Mouse (Mus musculus) MEL (cell line): ENCODE data around the gene Gk2. TPM values are rescaled to one million over a fixed set of nuclear protein-coding genes. Genes with fewer than 3 reads are reported as not detected.

Experiments used
- DNase-seq: peaks from one replicate; pipeline ENCODE4 v3.0.0; 2011; ENCODE audit warnings: low read depth, low spot score
- H3K27ac ChIP-seq: 2 replicates; pipeline ENCODE4 v1.5.1; 2012; ENCODE audit warnings: low read depth, mild to moderate bottlenecking, control low read depth, low read length, moderate library complexity; ENCODE audit not compliant: control insufficient read depth
- H3K27me3 ChIP-seq, 2 experiments: fragments of 150-350 bp in 1 of 2; sonication (generic) in 1 of 2; 2 replicates each; pipeline ENCODE4 v1.6.1; 2012; ENCODE audit warnings: low read length in 2 of 2, mild to moderate bottlenecking in 2 of 2, improper control_type of control experiment in 1 of 2, moderate library complexity in 1 of 2; ENCODE audit not compliant: insufficient read depth in 2 of 2, control insufficient read depth in 1 of 2
- H3K36me3 ChIP-seq, 2 experiments: 2 replicates each; pipeline ENCODE4 v1.6.1; 2012 to 2014; ENCODE audit warnings: low read length in 2 of 2, improper control_type of control experiment in 1 of 2, inconsistent platforms in 1 of 2, mild to moderate bottlenecking in 1 of 2; ENCODE audit not compliant: insufficient read depth in 2 of 2, control insufficient read depth in 1 of 2
- H3K4me1 ChIP-seq, 2 experiments: fragments of 150-350 bp in 1 of 2; sonication (generic) in 1 of 2; 2 replicates each; pipeline ENCODE4 v1.6.1; 2012; ENCODE audit warnings: low read length in 2 of 2, improper control_type of control experiment in 1 of 2, mild to moderate bottlenecking in 1 of 2; ENCODE audit not compliant: insufficient read depth in 2 of 2, control insufficient read depth in 1 of 2
- H3K4me3 ChIP-seq, 2 experiments: fragments of 150-350 bp in 1 of 2; sonication (generic) in 1 of 2; 2 replicates each; pipeline ENCODE4 v1.5.1; 2012; ENCODE audit warnings: low read depth in 2 of 2, low read length in 2 of 2, mild to moderate bottlenecking in 2 of 2, moderate library complexity in 2 of 2, control low read depth in 1 of 2, improper control_type of control experiment in 1 of 2; ENCODE audit not compliant: control insufficient read depth in 1 of 2, insufficient read depth in 1 of 2
- H3K79me2 ChIP-seq: 2 replicates; pipeline ENCODE4 v1.6.1; 2012; ENCODE audit warnings: mild to moderate bottlenecking, low read length, moderate library complexity; ENCODE audit not compliant: control insufficient read depth, poor library complexity, insufficient read depth
- H3K9ac ChIP-seq: 2 replicates; pipeline ENCODE4 v1.6.1; 2012; ENCODE audit warnings: low read depth, mild to moderate bottlenecking, control low read depth, low read length, moderate library complexity; ENCODE audit not compliant: control insufficient read depth, poor library complexity, severe bottlenecking
- H3K9me3 ChIP-seq: fragments of 150-350 bp; sonication (generic); replicated peaks from 2 replicates; pipeline ENCODE4 v1.6.1; 2012; ENCODE audit warnings: mild to moderate bottlenecking, low read length, improper control_type of control experiment, moderate library complexity; ENCODE audit not compliant: insufficient read depth
- BHLHE40 ChIP-seq: IDR thresholded peaks from 2 replicates; pipeline ENCODE4 v1.6.1; 2012; ENCODE audit warnings: low read depth, mild to moderate bottlenecking, inconsistent platforms, low read length, improper control_type of control experiment, borderline replicate concordance
- CHD2 ChIP-seq: IDR thresholded peaks from 2 replicates; pipeline ENCODE4 v1.6.1; 2011; ENCODE audit warnings: low read length, improper control_type of control experiment
- CTCF ChIP-seq, 3 experiments: IDR thresholded peaks in 2 of 3; conservative IDR thresholded peaks in 1 of 3; 2 replicates each; pipeline ENCODE4 v1.5.1; 2011 to 2012; ENCODE audit warnings: low read length in 3 of 3, low read depth in 2 of 3, mild to moderate bottlenecking in 2 of 3, improper control_type of control experiment in 1 of 3, inconsistent platforms in 1 of 3, mixed read lengths in 1 of 3, moderate library complexity in 1 of 3; ENCODE audit not compliant: control insufficient read depth in 1 of 3, insufficient read depth in 1 of 3, poor library complexity in 1 of 3, severe bottlenecking in 1 of 3
- E2F4 ChIP-seq: IDR thresholded peaks from 2 replicates; pipeline ENCODE4 v1.6.1; 2011; ENCODE audit warnings: low read depth, low read length, improper control_type of control experiment, borderline replicate concordance
- ELF1 ChIP-seq: IDR thresholded peaks from 2 replicates; pipeline ENCODE4 v1.6.1; 2014; ENCODE audit warnings: low read depth, mild to moderate bottlenecking, inconsistent platforms, low read length, improper control_type of control experiment, moderate library complexity
- EP300 ChIP-seq, 2 experiments: IDR thresholded peaks; 2 replicates each; pipeline ENCODE4 v1.6.1; 2011; ENCODE audit warnings: improper control_type of control experiment in 2 of 2, low read length in 2 of 2, low read depth in 1 of 2, mild to moderate bottlenecking in 1 of 2
- GABPA ChIP-seq: IDR thresholded peaks from 2 replicates; pipeline ENCODE4 v1.6.1; 2012; ENCODE audit warnings: low read depth, mild to moderate bottlenecking, inconsistent platforms, low read length, improper control_type of control experiment, moderate library complexity
- GATA1 ChIP-seq: IDR thresholded peaks from 2 replicates; pipeline ENCODE4 v1.6.1; 2011; ENCODE audit warnings: low read depth, low read length, improper control_type of control experiment
- HCFC1 ChIP-seq: IDR thresholded peaks from 2 replicates; pipeline ENCODE4 v1.6.1; 2012; ENCODE audit warnings: low read depth, mild to moderate bottlenecking, inconsistent platforms, low read length, improper control_type of control experiment, moderate library complexity
- KAT2A ChIP-seq: conservative IDR thresholded peaks from 2 replicates; pipeline ENCODE4 v1.6.1; 2012; ENCODE audit warnings: low read depth, low read length, improper control_type of control experiment, inconsistent platforms
- MEF2A ChIP-seq: IDR thresholded peaks from 2 replicates; pipeline ENCODE4 v1.6.1; 2014; ENCODE audit warnings: low read depth, mild to moderate bottlenecking, inconsistent platforms, low read length, improper control_type of control experiment; ENCODE audit not compliant: poor library complexity, insufficient replicate concordance, severe bottlenecking; ENCODE audit errors: extremely low read depth
- MXI1 ChIP-seq: IDR thresholded peaks from 2 replicates; pipeline ENCODE4 v1.6.1; 2011; ENCODE audit warnings: mild to moderate bottlenecking, low read depth, low read length, improper control_type of control experiment
- NELFE ChIP-seq: IDR thresholded peaks from 2 replicates; pipeline ENCODE4 v1.6.1; 2011; ENCODE audit warnings: low read depth, low read length, improper control_type of control experiment
- NRF1 ChIP-seq: IDR thresholded peaks from 2 replicates; pipeline ENCODE4 v1.6.1; 2014; ENCODE audit warnings: low read depth, mild to moderate bottlenecking, inconsistent platforms, low read length, improper control_type of control experiment, moderate library complexity; ENCODE audit not compliant: poor library complexity, insufficient read depth, severe bottlenecking
- POLR2AphosphoS5 ChIP-seq: IDR thresholded peaks from 2 replicates; pipeline ENCODE4 v1.6.1; 2012; ENCODE audit warnings: low read depth, borderline replicate concordance, mild to moderate bottlenecking, inconsistent platforms, low read length, moderate library complexity, mixed read lengths
- RCOR1 ChIP-seq: IDR thresholded peaks from 2 replicates; pipeline ENCODE4 v1.6.1; 2012; ENCODE audit warnings: low read depth, mild to moderate bottlenecking, inconsistent platforms, low read length, improper control_type of control experiment
- TCF12 ChIP-seq: IDR thresholded peaks from 2 replicates; pipeline ENCODE4 v1.6.1; 2014; ENCODE audit warnings: low read depth, mild to moderate bottlenecking, inconsistent platforms, low read length, improper control_type of control experiment, moderate library complexity
- USF1 ChIP-seq: IDR thresholded peaks from 2 replicates; pipeline ENCODE4 v1.6.1; 2014; ENCODE audit warnings: low read depth, mild to moderate bottlenecking, inconsistent platforms, low read length, improper control_type of control experiment, moderate library complexity
- USF2 ChIP-seq, 2 experiments: IDR thresholded peaks; 2 replicates each; pipeline ENCODE4 v1.6.1; 2011 to 2012; ENCODE audit warnings: improper control_type of control experiment in 2 of 2, low read length in 2 of 2, borderline replicate concordance in 1 of 2, inconsistent platforms in 1 of 2, low read depth in 1 of 2, mild to moderate bottlenecking in 1 of 2; ENCODE audit not compliant: insufficient read depth in 1 of 2
- ZC3H11A ChIP-seq: IDR thresholded peaks from 2 replicates; pipeline ENCODE4 v1.6.1; 2012; ENCODE audit warnings: low read depth, mild to moderate bottlenecking, inconsistent platforms, low read length, improper control_type of control experiment
- ZMIZ1 ChIP-seq: IDR thresholded peaks from 2 replicates; pipeline ENCODE4 v1.6.1; 2012; ENCODE audit warnings: low read depth, mild to moderate bottlenecking, inconsistent platforms, low read length, improper control_type of control experiment, moderate library complexity
- ZNF384 ChIP-seq: IDR thresholded peaks from 2 replicates; pipeline ENCODE4 v1.6.1; 2012; ENCODE audit warnings: low read depth, mild to moderate bottlenecking, inconsistent platforms, low read length, improper control_type of control experiment
- polyA plus RNA-seq, 2 experiments: library from polyadenylated mRNA; stranded (reverse) in 1 of 2; unstranded in 1 of 2; fragments of >175 nt in 1 of 2; fragments of >200 nt in 1 of 2; gene quantifications; 2 replicates each; pipeline versions ENCODE4 v1.2.1 to v1.2.4; 2012; ENCODE audit warnings: low replicate concordance in 2 of 2, low read depth in 1 of 2; ENCODE audit not compliant: insufficient read length in 2 of 2, insufficient read depth in 1 of 2, missing spikeins in 1 of 2
- total RNA-seq: library from RNA; depleted of rRNA; stranded (reverse); fragments of 300-350 nt; gene quantifications from 2 replicates; pipeline ENCODE4 v1.2.3, GENCODE M21; 2012

Gene Gk2
- total and polyA plus RNA-seq, 3 experiments = not detected

GRCm38 (mm10) chr5:97417185-97417584, 39.6 kb downstream of the Gk2 start:
- TF ChIP-seq NRF1 = no peak
- TF ChIP-seq HCFC1 = no peak
- TF ChIP-seq CHD2 = no peak
- no peak for TF ChIP-seq ZC3H11A
- no peak for TF ChIP-seq MXI1
- no peak for TF ChIP-seq ELF1
- no peak for TF ChIP-seq KAT2A
- no peak for TF ChIP-seq USF2 (IDR thresholded peaks at IDR 0.05; ENCODE audit: borderline replicate concordance in 1 of 2, insufficient read depth in 1 of 2, low read depth in 1 of 2, low read length in 2 of 2)
- TF ChIP-seq GATA1 = no peak
- no peak for TF ChIP-seq E2F4
- no peaks in the 10 kb centered on the region for H3K79me2 ChIP-seq
- no peaks in the 10 kb centered on the region for H3K36me3 ChIP-seq
- H3K4me3 ChIP-seq = no peak overlapping the region
- no peaks in the 10 kb centered on the region; the same call in 1 of the 2 replicates for H3K9me3 ChIP-seq
- no peak overlapping the region for H3K9ac ChIP-seq
- no peaks in the 10 kb centered on the region for H3K4me1 ChIP-seq
- DNase-seq = no peak
- H3K27ac ChIP-seq = no peak overlapping the region
- H3K27me3 ChIP-seq = no peaks in the 10 kb centered on the region

- no peaks in the 10 kb centered on the region for H3K36me3 ChIP-seq
- DNase-seq = no peak
- H3K9me3 ChIP-seq = no peaks in the 10 kb centered on the region; the same call in 1 of the 2 replicates
- no peaks in the 10 kb centered on the region for H3K27me3 ChIP-seq
- H3K9ac ChIP-seq = no peak overlapping the region
- H3K4me1 ChIP-seq = no peaks in the 10 kb centered on the region
- H3K79me2 ChIP-seq = no peaks in the 10 kb centered on the region
- no peak overlapping the region for H3K4me3 ChIP-seq
- TF ChIP-seq BHLHE40 = no peak
- no peak for TF ChIP-seq MXI1
- TF ChIP-seq ELF1 = no peak
- TF ChIP-seq MEF2A = no peak
- TF ChIP-seq TCF12 = no peak
- TF ChIP-seq CHD2 = no peak
- TF ChIP-seq GABPA = no peak
- TF ChIP-seq CTCF (IDR thresholded peaks at IDR 0.05 in 2 of 3, conservative IDR thresholded peaks at IDR 0.05 in 1 of 3; ENCODE audit: control insufficient read depth in 1 of 3, insufficient read depth in 1 of 3, low read depth in 2 of 3, low read length in 3 of 3, poor library complexity in 1 of 3, severe bottlenecking in 1 of 3) = no peak
- no peak for TF ChIP-seq EP300 (IDR thresholded peaks at IDR 0.05; ENCODE audit: low read depth in 1 of 2, low read length in 2 of 2)
- no peak for TF ChIP-seq NRF1
- no peak for TF ChIP-seq RCOR1
- TF ChIP-seq NELFE = no peak
- no peak for TF ChIP-seq ZNF384
- TF ChIP-seq POLR2AphosphoS5 = no peak
- TF ChIP-seq ZC3H11A = no peak
- TF ChIP-seq USF1 = no peak
- no peak for TF ChIP-seq ZMIZ1
- H3K27ac ChIP-seq = no peak overlapping the region
Measured at GRCm38 (mm10) chr5:97415837-97416236, 41.0 kb downstream of the Gk2 start.
